Mouse (Mus musculus) heart, postnatal 0 days (tissue): ENCODE results near the gene Optc.

Source experiments
- CTCF ChIP-seq: IDR thresholded peaks from 2 replicates; pipeline ENCODE4 v1.5.1; 2016; ENCODE audit warnings: antibody characterized with exemption, control low read depth, low read depth
- EP300 ChIP-seq: IDR thresholded peaks from 2 replicates; pipeline ENCODE4 v1.6.1; 2016; ENCODE audit warnings: antibody characterized with exemption, low read depth

DNA sequence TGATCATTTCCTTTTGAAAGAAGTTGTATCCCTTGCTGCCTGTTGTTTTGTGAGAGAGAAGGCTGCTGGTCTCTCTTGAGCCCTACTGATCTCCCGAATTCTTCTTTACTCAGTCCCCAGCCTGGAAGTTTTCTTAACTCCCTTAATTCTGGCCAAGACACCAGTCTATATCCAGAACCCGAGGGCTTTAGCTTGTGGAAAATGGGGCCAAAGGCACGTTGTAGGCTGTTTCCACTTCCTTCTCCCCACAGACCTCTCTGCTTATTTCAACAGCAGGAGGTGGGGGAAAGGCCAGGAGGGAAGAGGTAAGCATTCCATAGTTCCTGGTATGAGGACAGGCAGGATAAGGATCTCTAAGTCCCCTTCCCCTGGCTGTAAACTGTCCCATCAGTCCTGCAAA, 22.2 kb upstream of the Optc start:
- TF ChIP-seq EP300 = no peak
- no peak for TF ChIP-seq CTCF
